Mouse (Mus musculus) erythroblast, embryonic 14.5 days (primary cell): ENCODE data around the gene Dis3.

Source experiments
- GATA1 ChIP-seq: IDR thresholded peaks from 2 replicates; pipeline ENCODE4 v1.6.1; 2012; ENCODE audit warnings: low read length, inconsistent platforms, mixed read lengths
- TAL1 ChIP-seq: IDR thresholded peaks from 3 replicates; pipeline ENCODE4 v1.6.1; 2012; ENCODE audit warnings: low read length, inconsistent platforms, mixed read lengths

GRCm38 (mm10) chr14:99135761-99136160, 36.2 kb upstream of the Dis3 start:
- TF ChIP-seq GATA1 (no peak), TAL1 (no peak)
